Mouse (Mus musculus): ENCODE measurements around the gene Gm21800. TPM values are rescaled to one million over a fixed set of nuclear protein-coding genes. Genes with fewer than 3 reads are reported as not detected.
"Not testable (repeated sequence)": the region's sequence is repeated elsewhere in the genome, so short reads cannot be mapped to it uniquely, and the experiment has no call there.

Gene Gm21800
- not detected in 2 replicates for polyA plus RNA-seq (2015; fragmentation: Nextera tagmentation; extraction: Ambion mirVana)

GRCm38 (mm10) chrY:41406198-41406597 lies at the start of gene Gm21800:
Gene Gm21800 (plus strand): TSS chrY:41406498.
- H3K36me3 ChIP-seq; H3K9ac ChIP-seq; H3K4me3 ChIP-seq; H3K9me3 ChIP-seq; H3K27ac ChIP-seq; H3K4me2 ChIP-seq; H3K27me3 ChIP-seq; ATAC-seq (ENCODE audit: borderline replicate concordance, extremely low read depth, low FRiP score, low TSS enrichment); H3K4me1 ChIP-seq: not testable (repeated sequence)
- 65% methylated on average over 2 of the region's 3 CpGs for WGBS

All from lung, embryonic 15.5 days (tissue).